Mouse (Mus musculus): ENCODE data around the gene Vti1a. TPM values are rescaled to one million over a fixed set of nuclear protein-coding genes. Genes with fewer than 3 reads are reported as not detected.
A peak's percentile ranks its signal among the peaks of the same experiment; 100 is the strongest.

Vti1a gene
- total RNA-seq, 2 experiments from 2014 or later, result 61.6 to 63.4 TPM

- intact Hi-C loops (cut with DNase I), result no loop called here
- DNase-seq (ENCODE audit: low spot score in 2 of 2), result no peak
These were observed 180.2 kb downstream of the Vti1a start for GRCm38 (mm10) chr19:55496333-55496732.

GRCm38 (mm10) chr19:55499179-55499863 is 183.2 kb downstream of the Vti1a start:
- no peak for DNase-seq (ENCODE audit: low spot score in 2 of 2)
- intact Hi-C loops (cut with DNase I), result no loop called here

- intact Hi-C loops (cut with DNase I), result no loop called here
- DNase-seq (ENCODE audit: low spot score in 2 of 2), result no peak
These were observed 185.9 kb downstream of the Vti1a start for GRCm38 (mm10) chr19:55501985-55502384.

DNA sequence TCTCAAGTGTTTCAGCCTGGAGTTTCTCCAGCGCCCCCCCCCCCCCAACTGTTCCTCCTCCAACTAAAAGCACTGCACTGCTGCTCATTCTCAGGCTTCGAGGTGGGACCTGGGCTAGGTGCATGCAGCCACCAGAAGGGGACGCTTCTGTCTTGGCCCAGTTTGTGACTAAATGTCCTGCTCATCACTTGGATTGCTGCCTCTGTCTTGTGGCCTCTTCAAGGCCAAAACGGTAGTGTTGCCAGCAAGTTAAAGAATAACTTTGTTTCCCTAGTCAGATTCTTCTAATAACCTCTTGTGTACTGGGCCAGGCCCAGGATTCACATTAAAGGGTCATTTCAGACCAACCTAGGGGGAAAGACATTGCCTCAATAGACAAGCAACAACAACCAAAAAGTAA is 187.7 kb downstream of the Vti1a start:
- no peak for DNase-seq (ENCODE audit: low spot score in 2 of 2)
- intact Hi-C loops (cut with DNase I), result no loop called here

DNA sequence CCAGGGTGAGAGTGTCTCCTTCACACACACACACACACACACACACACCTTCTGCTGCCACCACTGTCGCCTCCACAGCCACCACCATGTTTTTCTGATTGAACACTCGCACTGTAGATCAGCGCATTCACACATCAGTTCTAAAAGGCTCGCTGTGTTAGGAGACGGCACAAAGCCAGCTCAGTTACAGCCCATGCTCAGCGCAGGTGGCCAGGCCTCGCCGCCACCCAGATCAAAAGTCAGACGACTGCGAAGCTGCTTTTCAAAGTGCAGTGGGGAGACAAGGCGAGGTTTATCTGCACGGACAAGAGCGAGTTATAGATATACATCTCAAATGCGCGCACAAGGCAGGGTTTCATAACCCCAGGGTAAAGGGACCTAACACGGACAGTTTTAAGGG is 191.7 kb downstream of the Vti1a start:
- intact Hi-C loops (cut with DNase I), result no loop called here

GRCm38 (mm10) chr19:55508239-55508638 is 192.1 kb downstream of the Vti1a start:
- intact Hi-C loops (cut with DNase I), result no loop called here
- DNase-seq (ENCODE audit: low spot score in 2 of 2), result no peak

More for the DNA sequence above, 191.7 kb downstream of the Vti1a start:
- no peak for DNase-seq (ENCODE audit: low spot score in 2 of 2)

DNA sequence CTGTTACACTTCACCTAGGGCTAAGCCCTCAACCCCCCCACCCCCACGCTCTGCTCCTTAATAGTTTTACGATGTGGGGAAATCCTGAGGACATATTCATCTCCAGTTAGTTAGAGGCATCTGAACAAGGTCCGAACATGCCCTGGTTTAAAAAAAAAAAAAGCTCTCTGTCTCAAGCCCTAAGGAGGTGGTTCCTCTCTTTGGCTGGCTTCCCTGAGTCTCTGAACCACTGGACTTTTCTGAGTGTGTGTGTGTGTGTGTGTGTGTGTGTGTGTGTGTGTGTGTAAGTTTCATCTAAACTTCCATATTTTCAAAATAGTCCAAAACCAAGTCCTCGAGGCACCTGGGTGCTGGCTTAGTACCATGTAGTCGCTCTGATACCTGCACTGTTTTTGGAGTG is 192.9 kb downstream of the Vti1a start:
- intact Hi-C loops (cut with DNase I), result no loop called here

DNA sequence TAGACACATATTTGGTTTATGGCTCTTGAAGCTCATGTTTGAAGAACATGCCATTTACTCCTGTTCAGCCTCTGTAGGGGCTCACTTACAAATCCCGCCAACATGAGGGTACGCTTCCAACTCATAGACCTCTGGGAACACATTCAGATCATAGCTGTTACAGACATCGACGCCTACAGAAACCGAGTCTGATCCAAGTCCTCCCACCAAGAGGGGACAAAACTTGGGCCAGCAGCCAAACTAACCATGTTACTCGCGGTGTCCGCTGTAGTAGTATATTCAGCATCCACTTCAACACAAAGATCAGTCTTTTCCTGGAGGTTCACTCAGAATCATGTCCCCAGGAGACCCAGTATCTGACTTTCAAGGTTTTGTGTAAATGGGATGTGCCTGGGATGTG is 193.5 kb downstream of the Vti1a start:
- intact Hi-C loops (cut with DNase I), result no loop called here
- peak; percentile 34 to 74 for DNase-seq (ENCODE audit: low spot score in 2 of 2)

More for the DNA sequence above, 192.9 kb downstream of the Vti1a start:
- DNase-seq (ENCODE audit: low spot score in 2 of 2), result no peak

DNA sequence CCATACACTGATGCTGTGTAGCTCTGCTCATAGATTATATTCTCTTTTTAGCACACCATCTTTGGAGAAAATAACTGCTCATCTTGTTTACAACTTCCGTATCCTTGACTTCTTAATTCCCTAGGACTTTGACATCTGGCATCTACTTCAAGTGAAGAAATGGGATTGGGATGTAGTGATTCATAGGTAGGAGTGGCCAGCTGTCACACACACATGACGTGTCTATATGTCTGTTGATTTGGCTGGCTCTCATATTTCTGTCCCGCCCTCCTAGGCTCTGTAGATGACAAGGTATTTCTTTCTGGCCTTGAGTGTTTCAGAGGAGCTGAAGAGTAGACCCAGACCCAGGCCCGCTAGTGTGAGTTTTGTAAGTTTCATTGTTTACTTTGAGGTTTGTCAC is 197.8 kb downstream of the Vti1a start:
- intact Hi-C loops (cut with DNase I), result no loop called here
- no peak for DNase-seq (ENCODE audit: low spot score in 2 of 2)

- intact Hi-C loops (cut with DNase I), result no loop called here
- no peak for DNase-seq (ENCODE audit: low spot score in 2 of 2)
These were observed 204.1 kb downstream of the Vti1a start for GRCm38 (mm10) chr19:55520236-55520635.

DNA sequence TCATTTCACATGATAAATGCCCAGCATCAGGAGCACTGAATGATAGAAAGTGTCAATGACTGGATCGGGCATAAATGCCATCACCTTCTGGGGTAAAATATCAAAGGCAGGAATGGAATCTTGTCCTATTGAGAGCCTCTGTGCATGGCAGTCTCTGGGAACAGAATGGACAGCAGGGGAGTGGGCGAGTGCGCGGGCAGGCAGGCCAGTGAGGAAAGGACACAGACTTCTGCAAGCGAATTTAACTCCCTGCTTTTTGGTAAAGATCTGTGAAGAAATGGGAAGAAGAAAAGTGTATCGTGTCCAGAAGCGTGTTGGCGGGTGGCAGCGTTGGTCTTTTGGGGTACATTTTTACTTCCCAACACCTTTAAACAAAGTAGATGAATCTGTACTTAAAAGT is 207.2 kb downstream of the Vti1a start:
- intact Hi-C loops (cut with DNase I), result loop anchor here (1.0 kb wide), 2 partner anchors 101 to 161 kb away; no protein-coding TSS in a partner anchor
- DNase-seq (ENCODE audit: low spot score in 2 of 2), result peak; percentile 50 to 93

GRCm38 (mm10) chr19:55524385-55524784 is 208.3 kb downstream of the Vti1a start:
- intact Hi-C loops (cut with DNase I), result no loop called here
- DNase-seq (ENCODE audit: low spot score in 2 of 2), result no peak

GRCm38 (mm10) chr19:55525056-55525455 is 209.0 kb downstream of the Vti1a start:
- DNase-seq (ENCODE audit: low spot score in 2 of 2), result no peak
- intact Hi-C loops (cut with DNase I), result no loop called here

DNA sequence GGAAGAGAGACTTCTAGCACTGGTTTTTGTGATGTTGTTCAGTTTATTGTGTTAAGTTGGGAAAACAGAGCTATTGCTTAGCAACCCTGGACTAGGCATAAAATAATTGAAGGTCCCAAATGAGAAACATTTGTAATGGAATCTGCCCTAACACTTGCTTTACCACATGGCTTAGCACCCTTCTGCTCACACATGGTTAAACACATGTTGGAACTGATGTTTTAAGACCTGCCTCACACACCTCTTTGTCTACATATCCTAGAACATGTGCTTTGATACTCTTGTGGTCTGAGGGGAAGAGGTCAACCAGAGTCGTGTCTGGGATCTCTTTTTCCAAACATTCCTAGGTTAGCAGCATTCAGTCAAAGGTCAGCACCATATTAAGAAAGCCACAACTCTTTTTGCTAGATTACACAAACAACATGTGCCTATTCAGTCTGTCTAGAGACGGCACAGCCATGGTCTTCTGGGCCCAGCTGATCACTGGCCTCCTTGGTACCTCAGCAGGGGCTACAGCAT is 210.7 kb downstream of the Vti1a start:
- intact Hi-C loops (cut with DNase I), result no loop called here
- no peak for DNase-seq (ENCODE audit: low spot score in 2 of 2)

- DNase-seq (ENCODE audit: low spot score in 2 of 2), result no peak
- intact Hi-C loops (cut with DNase I), result no loop called here
These were observed 213.9 kb downstream of the Vti1a start for GRCm38 (mm10) chr19:55530041-55530440.

DNA sequence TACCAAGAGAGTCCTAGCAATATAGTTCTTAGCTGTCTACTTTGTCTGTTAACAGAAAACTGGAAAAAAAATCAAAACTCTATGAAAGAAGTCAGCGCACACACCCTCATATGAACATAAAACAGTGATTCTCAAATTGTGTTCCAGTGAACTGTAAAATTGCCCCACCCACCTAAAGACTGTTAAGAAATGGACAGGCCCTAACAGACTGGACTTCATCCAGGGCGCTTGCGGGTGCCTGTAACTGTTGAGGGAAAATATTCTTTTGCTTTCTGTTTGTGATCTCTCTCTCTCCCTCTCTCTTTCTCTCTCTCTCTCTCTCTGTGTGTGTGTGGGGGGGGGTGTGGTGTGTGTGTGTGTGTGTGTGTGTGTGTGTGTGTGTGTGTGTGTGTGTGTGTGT is 216.6 kb downstream of the Vti1a start:
- DNase-seq (ENCODE audit: low spot score in 2 of 2), result no peak
- intact Hi-C loops (cut with DNase I), result no loop called here

DNA sequence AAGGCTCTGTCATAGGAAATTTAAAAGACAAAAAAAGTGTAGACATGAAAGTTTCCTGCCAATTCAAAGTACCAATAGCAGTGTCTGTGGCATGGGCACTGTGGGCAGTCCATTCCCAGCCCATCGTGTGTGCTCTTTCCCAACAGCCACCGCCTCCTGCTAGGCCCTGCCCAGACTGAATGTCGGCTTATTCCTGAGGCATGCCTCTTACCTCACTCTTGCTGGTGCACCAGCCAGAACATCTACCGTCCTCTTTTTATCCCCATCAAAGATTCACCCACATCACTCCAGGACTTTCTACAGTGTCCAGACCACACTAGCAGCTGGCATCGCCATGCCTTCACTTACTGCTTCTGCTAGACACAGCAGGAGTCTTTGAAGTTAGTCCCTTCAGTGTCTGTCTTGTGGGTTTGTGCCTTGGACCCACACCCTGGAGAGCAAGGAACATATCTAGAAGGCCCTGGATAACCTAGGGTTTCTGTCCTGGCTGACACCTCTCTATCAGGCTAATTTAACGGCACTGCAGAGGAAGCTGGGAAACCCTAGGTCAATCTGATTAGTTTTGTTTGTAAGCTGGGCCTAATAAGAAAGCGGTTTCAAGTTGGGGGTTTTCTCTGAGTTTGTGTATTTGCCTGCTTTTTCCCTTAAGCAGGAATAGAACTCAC is 220.3 kb downstream of the Vti1a start:
- intact Hi-C loops (cut with DNase I), result no loop called here
- DNase-seq (ENCODE audit: low spot score in 2 of 2), result no peak

DNA sequence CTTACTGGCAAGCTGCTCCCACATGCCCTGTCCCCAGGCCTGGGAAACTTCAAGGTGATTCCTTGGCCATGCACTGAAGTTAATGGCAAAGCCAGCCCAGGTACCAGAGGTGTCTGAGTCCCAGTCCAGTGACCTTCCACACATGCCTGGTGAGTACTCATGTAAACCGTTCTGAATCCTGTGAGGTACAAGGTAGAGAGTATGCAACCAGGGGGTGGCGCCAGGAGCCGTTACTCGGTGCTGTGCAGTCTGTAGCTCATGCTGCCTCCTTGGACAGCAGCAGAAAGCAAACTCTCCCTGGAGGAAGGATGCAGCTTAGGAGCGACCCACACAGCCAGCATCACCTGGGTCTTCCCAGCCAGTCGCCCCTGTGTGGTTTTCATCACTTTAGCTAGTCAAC is 221.6 kb downstream of the Vti1a start:
- intact Hi-C loops (cut with DNase I), result no loop called here
- DNase-seq (ENCODE audit: low spot score in 2 of 2), result no peak

- intact Hi-C loops (cut with DNase I), result loop anchor here (5.0 to 10.0 kb wide), 3 partner anchors 201 to 591 kb away; partner anchors contain the start of gene Tcf7l2
These were observed 225.5 kb downstream of the Vti1a start for GRCm38 (mm10) chr19:55541641-55542040.

GRCm38 (mm10) chr19:55542461-55542860 is 226.4 kb downstream of the Vti1a start:
- peak in 1 of 2 experiments; percentile 57 for DNase-seq (ENCODE audit: low spot score in 2 of 2)
- intact Hi-C loops (cut with DNase I), result loop anchor here (5.0 to 10.0 kb wide), 3 partner anchors 200 to 590 kb away; partner anchors contain the start of gene Tcf7l2

More at GRCm38 (mm10) chr19:55541641-55542040, 225.5 kb downstream of the Vti1a start:
- no peak for DNase-seq (ENCODE audit: low spot score in 2 of 2)

GRCm38 (mm10) chr19:55543188-55543587 is 227.1 kb downstream of the Vti1a start:
- intact Hi-C loops (cut with DNase I), result loop anchor here (5.0 to 10.0 kb wide), 3 partner anchors 199 to 589 kb away; partner anchors contain the start of gene Tcf7l2
- no peak for DNase-seq (ENCODE audit: low spot score in 2 of 2)

Measured in left cerebral cortex, postnatal 25 days (tissue).